Mouse (Mus musculus): ENCODE measurements around the gene Fastk.
A peak's percentile ranks its signal among the peaks of the same experiment; 100 is the strongest.

GRCm38 (mm10) chr5:24486097-24486496 is 41.0 kb upstream of the Fastk start:
- TF ChIP-seq POLR2A (IDR thresholded peaks at IDR 0.05; ENCODE audit: extremely low read depth, insufficient read depth, low read length) (no peak), CTCF (IDR thresholded peaks at IDR 0.05; ENCODE audit: low read depth, low read length) (peak; percentile 94)

Data from liver, adult 2 months (tissue).